Mouse (Mus musculus) CH12.LX (cell line): ENCODE results near the gene Fbxo7. TPM values are rescaled to one million over a fixed set of nuclear protein-coding genes. Genes with fewer than 3 reads are reported as not detected.

Source experiments
- DNase-seq: peaks from one replicate; pipeline ENCODE4 v3.0.0-alpha.2; 2013; ENCODE audit errors: extremely low read depth
- H3K27ac ChIP-seq: 2 replicates; pipeline ENCODE4 v1.5.1; 2012; ENCODE audit warnings: low read depth, mild to moderate bottlenecking, control low read depth, moderate library complexity; ENCODE audit not compliant: insufficient read depth
- H3K27me3 ChIP-seq: replicated peaks from 2 replicates; pipeline ENCODE3; 2012; ENCODE audit warnings: inconsistent platforms
- H3K36me3 ChIP-seq, 2 experiments: replicated peaks in 1 of 2; 2 replicates each; pipeline versions ENCODE3 to v1.6.1; 2012; ENCODE audit warnings: inconsistent platforms in 1 of 2, low read length in 1 of 2, mild to moderate bottlenecking in 1 of 2, mixed read lengths in 1 of 2, moderate library complexity in 1 of 2; ENCODE audit not compliant: control insufficient read depth in 1 of 2, insufficient read depth in 1 of 2
- H3K4me1 ChIP-seq, 2 experiments: 2 replicates each; pipeline ENCODE4 v1.6.1; 2012; ENCODE audit warnings: inconsistent platforms in 1 of 2, moderate library complexity in 1 of 2; ENCODE audit not compliant: insufficient read depth in 2 of 2, control insufficient read depth in 1 of 2
- H3K4me2 ChIP-seq: 2 replicates; pipeline ENCODE4 v1.6.1; 2012; ENCODE audit warnings: low read depth, mild to moderate bottlenecking, control low read depth; ENCODE audit not compliant: poor library complexity, insufficient read depth, severe bottlenecking
- H3K4me3 ChIP-seq, 3 experiments: fragments of 150-350 bp in 1 of 3; sonication (generic) in 1 of 3; replicated peaks in 1 of 3; 2 replicates each; pipeline versions ENCODE3 to v1.5.1; 2011 to 2012; ENCODE audit warnings: low read depth in 2 of 3, low read length in 2 of 3, mild to moderate bottlenecking in 2 of 3, moderate library complexity in 2 of 3, control low read depth in 1 of 3, improper control_type of control experiment in 1 of 3, inconsistent platforms in 1 of 3, mixed read lengths in 1 of 3; ENCODE audit not compliant: poor library complexity in 1 of 3
- H3K79me2 ChIP-seq: replicated peaks from 2 replicates; pipeline ENCODE4 v1.6.1; 2012; ENCODE audit warnings: mild to moderate bottlenecking, moderate library complexity; ENCODE audit not compliant: control insufficient read depth, poor library complexity, insufficient read depth, severe bottlenecking; ENCODE audit errors: extremely low read depth
- H3K9ac ChIP-seq: 2 replicates; pipeline ENCODE4 v1.6.1; 2012; ENCODE audit warnings: low read depth, mild to moderate bottlenecking, control low read depth, moderate library complexity; ENCODE audit not compliant: insufficient read depth
- H3K9me3 ChIP-seq: replicated peaks from 2 replicates; pipeline ENCODE3; 2012; ENCODE audit warnings: low read length, inconsistent platforms, mixed read lengths
- BHLHE40 ChIP-seq: IDR thresholded peaks from 2 replicates; pipeline ENCODE4 v1.6.1; 2011; ENCODE audit warnings: mild to moderate bottlenecking, low read depth, low read length, improper control_type of control experiment
- CHD1 ChIP-seq: IDR thresholded peaks from 2 replicates; pipeline ENCODE4 v1.6.1; 2012; ENCODE audit warnings: low read depth, low read length, improper control_type of control experiment, inconsistent platforms
- CHD2 ChIP-seq: IDR thresholded peaks from 2 replicates; pipeline ENCODE4 v1.6.1; 2011; ENCODE audit warnings: low read length, improper control_type of control experiment
- CTCF ChIP-seq, 2 experiments: IDR thresholded peaks in 1 of 2; conservative IDR thresholded peaks in 1 of 2; 2 replicates each; pipeline ENCODE4 v1.5.1; 2011 to 2012; ENCODE audit warnings: low read depth in 2 of 2, low read length in 2 of 2, improper control_type of control experiment in 1 of 2, inconsistent platforms in 1 of 2, mild to moderate bottlenecking in 1 of 2, moderate library complexity in 1 of 2
- EP300 ChIP-seq: IDR thresholded peaks from 2 replicates; pipeline ENCODE4 v1.6.1; 2011; ENCODE audit warnings: low read length, improper control_type of control experiment
- ETS1 ChIP-seq: conservative IDR thresholded peaks from 2 replicates; pipeline ENCODE4 v1.6.1; 2012; ENCODE audit warnings: low read depth, mild to moderate bottlenecking, inconsistent platforms, low read length, improper control_type of control experiment, moderate library complexity
- MAZ ChIP-seq: IDR thresholded peaks from 2 replicates; pipeline ENCODE4 v1.6.1; 2012; ENCODE audit warnings: low read depth, mild to moderate bottlenecking, inconsistent platforms, low read length, improper control_type of control experiment, moderate library complexity
- MEF2A ChIP-seq: IDR thresholded peaks from 2 replicates; pipeline ENCODE4 v1.6.1; 2014; ENCODE audit warnings: low read depth, mild to moderate bottlenecking, inconsistent platforms, low read length, improper control_type of control experiment, borderline replicate concordance
- MXI1 ChIP-seq: IDR thresholded peaks from 2 replicates; pipeline ENCODE4 v1.6.1; 2011; ENCODE audit warnings: mild to moderate bottlenecking, low read depth, low read length, improper control_type of control experiment
- MYC ChIP-seq: IDR thresholded peaks from 2 replicates; pipeline ENCODE4 v1.6.1; 2011; ENCODE audit warnings: low read depth, mild to moderate bottlenecking, improper control_type of control experiment, low read length
- NELFE ChIP-seq: IDR thresholded peaks from 2 replicates; pipeline ENCODE4 v1.6.1; 2011; ENCODE audit warnings: low read depth, low read length, improper control_type of control experiment
- POLR2A ChIP-seq: IDR thresholded peaks from 2 replicates; pipeline ENCODE4 v1.6.1; 2011; ENCODE audit warnings: low read depth, mild to moderate bottlenecking, improper control_type of control experiment, low read length
- RAD21 ChIP-seq: IDR thresholded peaks from 2 replicates; pipeline ENCODE4 v1.6.1; 2011; ENCODE audit warnings: low read depth, mild to moderate bottlenecking, low read length, improper control_type of control experiment, moderate library complexity
- RCOR1 ChIP-seq: conservative IDR thresholded peaks from 2 replicates; pipeline ENCODE4 v1.6.1; 2012; ENCODE audit warnings: low read depth, mild to moderate bottlenecking, inconsistent platforms, low read length, improper control_type of control experiment
- SIN3A ChIP-seq: IDR thresholded peaks from 2 replicates; pipeline ENCODE4 v1.6.1; 2012; ENCODE audit warnings: low read length, improper control_type of control experiment, inconsistent platforms
- TBP ChIP-seq: conservative IDR thresholded peaks from 2 replicates; pipeline ENCODE4 v1.6.1; 2011; ENCODE audit warnings: low read depth, low read length, improper control_type of control experiment
- TCF12 ChIP-seq: IDR thresholded peaks from 2 replicates; pipeline ENCODE4 v1.6.1; 2014; ENCODE audit warnings: low read depth, mild to moderate bottlenecking, inconsistent platforms, low read length, improper control_type of control experiment
- UBTF ChIP-seq: IDR thresholded peaks from 2 replicates; pipeline ENCODE4 v1.6.1; 2012; ENCODE audit warnings: low read depth, mild to moderate bottlenecking, inconsistent platforms, low read length, improper control_type of control experiment, moderate library complexity
- USF1 ChIP-seq: IDR thresholded peaks from 2 replicates; pipeline ENCODE4 v1.6.1; 2014; ENCODE audit warnings: low read depth, mild to moderate bottlenecking, inconsistent platforms, low read length, improper control_type of control experiment
- ZMIZ1 ChIP-seq: IDR thresholded peaks from 2 replicates; pipeline ENCODE4 v1.6.1; 2012; ENCODE audit warnings: low read depth, mild to moderate bottlenecking, inconsistent platforms, low read length, improper control_type of control experiment
- ZNF384 ChIP-seq: IDR thresholded peaks from 2 replicates; pipeline ENCODE4 v1.6.1; 2012; ENCODE audit warnings: low read depth, low read length, improper control_type of control experiment, inconsistent platforms
- dilution Hi-C: fragments of 300-500 bp; cut with MboI; formaldehyde crosslinking; loops from 2 replicates; pipeline ENCODE4 v1.14.3; 2020; ENCODE audit warnings: low sequenced_read_pairs; ENCODE audit not compliant: extremely low pct_unique_long_range_greater_than_20kb, extremely low pct_ligation_motif_present
- in situ Hi-C: fragments of 300-500 bp; cut with MboI; formaldehyde crosslinking; loops from 3 replicates; pipeline ENCODE4 v1.14.3; 2019; ENCODE audit warnings: low sequenced_read_pairs, low pct_ligation_motif_present, low pct_unique_long_range_greater_than_20kb, mixed read lengths
- polyA plus RNA-seq: library from polyadenylated mRNA; unstranded; fragments of >175 nt; gene quantifications from 2 replicates; pipeline ENCODE4 v1.2.1, GENCODE M21; 2012; ENCODE audit warnings: low read depth; ENCODE audit not compliant: insufficient read length
- total RNA-seq, 2 experiments: library from RNA; depleted of rRNA; stranded (reverse); fragments of 300-350 nt in 1 of 2; fragments of >200 nt in 1 of 2; gene quantifications; 2 replicates each; pipeline ENCODE4 v1.2.3; 2012 to 2014

Gene Fbxo7
- total and polyA plus RNA-seq, 3 experiments = 13.1 to 18.7 (median 18.3) TPM

GRCm38 (mm10) chr10:86050522-86050921, 28.8 kb downstream of the Fbxo7 start:
- no peak overlapping the region for H3K4me2 ChIP-seq
- no peaks in the 10 kb centered on the region for H3K4me1 ChIP-seq
- no peaks in the 10 kb centered on the region for H3K79me2 ChIP-seq
- H3K9me3 ChIP-seq = no peaks in the 10 kb centered on the region
- H3K27me3 ChIP-seq = no peaks in the 10 kb centered on the region
- no peak for DNase-seq
- no peak overlapping the region for H3K4me3 ChIP-seq
- dilution Hi-C loops = no loop called here
- peaks cover 11 to 90% of the 10 kb centered on the region in 2 experiments for H3K36me3 ChIP-seq
- no peak overlapping the region for H3K27ac ChIP-seq
- TF ChIP-seq TCF12 (no peak), CHD2 (no peak), MYC (no peak), CTCF (conservative IDR thresholded peaks at IDR 0.05 in 1 of 2, IDR thresholded peaks at IDR 0.05 in 1 of 2; ENCODE audit: low read depth in 2 of 2, low read length in 2 of 2) (no peak), USF1 (no peak), ZNF384 (no peak)
- no peak overlapping the region for H3K9ac ChIP-seq
- in situ Hi-C loops = loop anchor here (5.0 to 10.0 kb wide), 3 partner anchors 83 to 404 kb away; no protein-coding TSS in a partner anchor

DNA sequence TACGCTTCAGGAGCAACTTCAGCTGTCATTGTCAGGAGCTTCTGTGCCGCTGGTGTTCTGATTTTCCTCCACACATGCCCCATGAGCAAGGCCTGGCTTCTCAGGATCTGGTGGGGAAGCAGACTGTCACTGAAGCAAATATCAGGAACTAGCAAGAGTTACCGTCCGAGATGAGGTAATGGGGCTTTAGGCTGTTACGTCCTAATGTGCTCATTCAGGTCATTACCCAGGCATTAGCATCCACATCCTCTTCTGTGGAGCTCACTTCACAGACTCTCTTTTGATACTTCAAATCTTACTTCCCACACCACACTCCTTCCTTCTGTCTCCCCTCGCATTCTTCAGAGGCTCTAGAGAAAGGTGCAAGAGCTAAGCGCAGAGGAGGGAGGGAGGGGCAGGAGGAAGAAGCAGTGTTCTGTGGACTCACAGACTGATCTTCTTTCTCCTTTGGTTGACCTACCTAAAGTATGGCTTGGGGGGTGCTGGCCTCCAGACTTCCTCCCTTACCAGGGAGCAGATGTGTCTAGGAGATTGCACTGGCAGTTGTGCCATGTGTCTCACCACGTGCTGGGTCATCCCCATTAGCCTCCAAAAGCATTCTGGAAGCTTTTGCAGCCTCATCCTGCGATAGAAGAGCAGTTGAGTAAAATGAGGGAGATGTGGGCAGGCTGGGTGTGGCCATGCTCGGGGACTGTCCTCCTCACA, 31.2 kb downstream of the Fbxo7 start:
- TF ChIP-seq RAD21 = no peak
- TF ChIP-seq UBTF = no peak
- TF ChIP-seq MEF2A = no peak
- no peak for TF ChIP-seq SIN3A
- no peak for TF ChIP-seq CHD1
- no peak for TF ChIP-seq EP300
- no peak for TF ChIP-seq ZNF384
- TF ChIP-seq MXI1 = no peak
- TF ChIP-seq ETS1 = no peak
- no peak for TF ChIP-seq RCOR1
- TF ChIP-seq POLR2A = no peak
- TF ChIP-seq MAZ = no peak
- TF ChIP-seq CTCF (conservative IDR thresholded peaks at IDR 0.05 in 1 of 2, IDR thresholded peaks at IDR 0.05 in 1 of 2; ENCODE audit: low read depth in 2 of 2, low read length in 2 of 2) = no peak
- TF ChIP-seq MYC = no peak
- TF ChIP-seq ZMIZ1 = no peak
- TF ChIP-seq NELFE = no peak
- TF ChIP-seq BHLHE40 = no peak
- TF ChIP-seq TBP = no peak
- H3K36me3 ChIP-seq = peaks cover under 1 to 85% of the 10 kb centered on the region in 2 experiments
- H3K4me1 ChIP-seq = no peaks in the 10 kb centered on the region
- in situ Hi-C loops (loop anchor here (5.0 to 10.0 kb wide), 3 partner anchors 86 to 402 kb away; no protein-coding TSS in a partner anchor), dilution Hi-C loops (no loop called here)
- no peaks in the 10 kb centered on the region for H3K9me3 ChIP-seq
- DNase-seq = no peak
- no peak overlapping the region for H3K4me3 ChIP-seq
- H3K9ac ChIP-seq = no peak overlapping the region
- no peak overlapping the region for H3K27ac ChIP-seq
- no peaks in the 10 kb centered on the region for H3K27me3 ChIP-seq
- no peaks in the 10 kb centered on the region for H3K79me2 ChIP-seq
- no peak overlapping the region for H3K4me2 ChIP-seq
